Mouse (Mus musculus): ENCODE results near the gene Gm49510. TPM values are rescaled to one million over a fixed set of nuclear protein-coding genes. Genes with fewer than 3 reads are reported as not detected.
A peak's percentile ranks its signal among the peaks of the same experiment; 100 is the strongest.

Gene Gm49510
- total RNA-seq (2021) = under 1 TPM in 1 of 2 experiments, not detected in 1; 0.23 TPM
- long read RNA-seq, experiment 1, partial matches to known transcripts = 0 of 2 reads
- long read RNA-seq, experiment 1, other reads (novel, unspliced or antisense) = 2 of 2 reads
- long read RNA-seq, experiment 2 = 0 reads

DNA sequence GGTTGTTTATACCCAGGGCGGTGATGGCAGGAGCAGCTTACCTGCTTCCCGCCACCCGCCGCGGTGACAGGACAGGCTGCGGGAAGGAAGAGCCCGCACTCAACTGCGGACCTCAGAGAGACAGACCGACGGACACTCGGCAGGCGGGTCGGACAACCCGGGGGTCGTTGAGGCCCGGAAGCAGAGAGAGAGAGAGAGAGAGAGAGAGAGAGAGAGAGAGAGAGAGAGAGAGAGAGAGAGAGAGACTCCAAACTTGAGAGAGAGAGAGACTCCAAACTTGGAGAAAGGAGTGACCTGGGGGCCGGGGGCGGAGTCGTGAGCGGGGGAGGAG lies at the start of gene Gm49510:
Gene Gm49510, plus strand, starts transcription at position 259 of the 331 bp plus-strand sequence.
- intact Hi-C loops (cut with DNase I) = no loop called here
- no peak for DNase-seq (ENCODE audit: low spot score in 2 of 2)

DNA sequence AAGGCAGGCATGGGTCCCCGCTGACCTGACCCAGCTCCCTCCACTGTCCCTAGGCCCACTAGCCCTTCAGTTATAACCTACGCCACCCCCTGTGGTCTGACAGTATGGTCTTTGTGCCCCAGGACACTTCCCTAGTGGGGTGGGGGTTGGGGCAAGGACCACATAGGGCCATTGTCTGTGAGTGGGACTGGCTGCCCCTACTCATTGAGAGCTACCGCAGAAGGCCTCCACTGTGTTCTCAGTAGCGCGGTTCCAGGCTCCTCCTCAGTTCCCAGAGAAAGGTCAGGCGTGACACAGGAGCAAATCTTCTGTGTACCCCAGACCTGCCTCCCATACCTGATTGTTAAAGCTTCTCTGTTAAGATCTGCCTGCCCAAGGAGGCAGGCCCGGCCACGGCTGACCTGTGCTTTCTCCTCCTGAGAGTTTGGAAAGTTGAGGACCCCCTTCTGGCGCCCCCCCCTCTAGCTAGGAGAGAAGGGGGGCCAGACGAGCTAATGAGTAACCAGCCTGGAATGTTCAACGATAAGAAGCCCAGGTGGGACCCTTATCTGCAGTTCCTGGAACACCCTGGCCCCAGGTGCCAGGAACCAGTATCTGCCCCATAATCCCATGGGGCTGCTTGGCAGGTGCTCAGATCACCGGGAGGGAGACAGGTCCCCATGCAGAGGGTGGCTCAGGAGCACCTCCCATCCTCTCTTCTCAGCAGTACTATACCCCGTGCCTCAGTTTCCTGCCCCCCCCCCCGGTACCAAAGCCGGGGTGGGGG lies 49.2 kb upstream of the Gm49510 start:
- DNase-seq (ENCODE audit: low spot score in 2 of 2) = no peak
- intact Hi-C loops (cut with DNase I) = no loop called here

DNA sequence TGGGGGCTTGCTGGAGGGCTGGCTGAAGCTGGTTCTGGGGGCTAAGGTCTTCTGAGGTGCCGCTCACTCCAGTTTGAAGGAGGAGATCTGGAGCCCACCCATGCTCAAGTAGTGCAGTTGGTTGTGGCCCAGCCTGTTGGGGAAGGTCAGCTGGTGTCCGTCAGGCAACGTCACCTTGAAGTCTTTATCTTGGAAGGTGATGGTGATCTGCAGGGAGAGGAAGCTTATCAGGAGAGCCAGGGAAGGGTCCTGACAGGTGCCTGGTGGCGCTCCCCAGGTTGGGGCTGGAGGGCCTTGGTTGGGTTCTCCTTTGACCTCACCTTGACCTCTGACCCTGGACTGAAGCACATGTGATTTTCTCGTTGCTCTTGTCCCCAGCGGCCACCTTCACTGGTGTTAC lies 48.5 kb upstream of the Gm49510 start:
- no peak for DNase-seq (ENCODE audit: low spot score in 2 of 2)
- intact Hi-C loops (cut with DNase I) = no loop called here

DNA sequence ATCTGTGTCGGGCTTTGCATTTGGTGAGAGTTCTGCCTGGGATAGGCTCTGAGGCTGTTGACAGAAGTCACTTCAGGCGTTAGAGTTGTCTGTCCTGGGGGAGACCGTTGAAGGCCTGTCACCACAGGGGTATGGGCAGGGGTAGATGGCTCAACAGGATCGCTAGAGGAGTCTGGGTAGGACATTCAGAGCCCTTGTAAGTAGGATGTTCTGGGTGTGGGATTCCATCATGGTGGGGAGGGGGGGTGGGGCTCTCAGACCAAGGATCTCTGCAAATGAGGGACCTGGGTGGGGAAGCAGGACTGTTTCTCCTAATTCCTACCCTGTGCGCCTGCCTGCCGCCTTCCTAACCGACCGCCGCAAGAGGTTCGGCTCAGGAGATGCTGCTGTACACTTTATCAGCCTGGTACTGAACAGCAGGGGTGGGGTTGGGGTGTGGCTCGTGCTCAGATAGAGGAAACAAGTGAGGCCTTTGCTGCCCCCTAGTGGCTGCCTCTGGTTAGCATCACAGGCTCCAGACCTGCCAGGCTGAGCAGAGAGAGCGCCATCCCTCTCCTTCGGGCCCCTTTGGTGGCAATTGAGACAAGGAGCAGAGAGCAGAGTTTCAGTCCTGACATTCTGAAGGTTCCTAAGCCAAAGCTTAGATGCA lies 47.8 kb upstream of the Gm49510 start:
- DNase-seq (ENCODE audit: low spot score in 2 of 2) = peak; percentile 94 to 95
- intact Hi-C loops (cut with DNase I) = no loop called here

DNA sequence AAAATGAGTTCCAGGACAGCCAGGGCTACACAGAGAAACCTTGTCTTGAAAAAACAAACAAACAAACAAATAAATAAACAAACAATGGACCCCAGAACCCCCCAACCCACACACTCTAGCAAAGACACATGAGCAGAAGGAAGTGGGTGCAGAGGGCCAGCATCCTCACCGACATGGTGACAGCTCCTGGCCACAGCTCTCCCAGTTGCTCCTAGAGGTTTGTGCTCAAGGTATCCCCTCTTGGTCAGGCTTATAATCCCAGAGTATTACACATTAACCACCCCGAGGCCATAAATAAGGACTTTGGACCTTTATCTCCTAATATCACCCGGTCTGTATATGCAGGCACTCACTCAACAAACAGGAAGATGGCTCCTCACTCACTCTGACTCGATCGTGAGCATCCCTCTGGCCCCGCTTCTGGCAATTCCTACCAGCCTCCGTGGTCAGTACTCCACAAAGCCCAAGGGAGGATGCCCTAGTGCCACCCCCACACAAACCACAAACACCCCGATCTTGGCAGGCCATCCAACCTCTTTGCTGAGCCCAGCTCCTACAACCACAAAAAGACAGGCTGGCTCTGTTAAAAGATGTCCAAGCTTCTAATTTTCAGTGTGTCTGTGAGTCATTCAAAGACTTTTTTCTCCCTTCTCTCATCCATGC lies 44.0 kb upstream of the Gm49510 start, which contains the start of gene Lgals2:
Gene Lgals2, minus strand, starts transcription at position 227 of the 663 bp plus-strand sequence.
- intact Hi-C loops (cut with DNase I) = no loop called here
- no peak for DNase-seq (ENCODE audit: low spot score in 2 of 2)

DNA sequence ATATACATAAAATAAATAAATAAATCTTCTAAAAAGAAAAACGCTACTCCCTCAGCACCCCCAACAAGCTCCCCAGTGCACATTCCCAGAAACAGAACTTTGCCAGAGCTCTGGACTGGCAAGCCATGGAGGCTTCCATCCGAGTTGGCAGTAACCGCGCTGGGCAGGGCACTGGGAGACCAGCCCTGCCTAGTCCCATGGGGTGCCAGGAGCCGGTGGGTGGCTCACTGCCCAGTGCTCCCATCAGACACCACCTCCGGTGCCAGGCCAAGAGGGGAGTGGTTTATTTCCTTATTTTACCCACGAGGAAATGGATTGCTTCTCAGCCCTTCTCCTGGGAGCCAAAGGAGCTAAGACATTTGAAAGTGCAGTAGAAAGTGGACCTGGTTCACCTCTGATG lies 42.5 kb upstream of the Gm49510 start:
- DNase-seq (ENCODE audit: low spot score in 2 of 2) = peak; percentile 33 to 43
- intact Hi-C loops (cut with DNase I) = no loop called here

DNA sequence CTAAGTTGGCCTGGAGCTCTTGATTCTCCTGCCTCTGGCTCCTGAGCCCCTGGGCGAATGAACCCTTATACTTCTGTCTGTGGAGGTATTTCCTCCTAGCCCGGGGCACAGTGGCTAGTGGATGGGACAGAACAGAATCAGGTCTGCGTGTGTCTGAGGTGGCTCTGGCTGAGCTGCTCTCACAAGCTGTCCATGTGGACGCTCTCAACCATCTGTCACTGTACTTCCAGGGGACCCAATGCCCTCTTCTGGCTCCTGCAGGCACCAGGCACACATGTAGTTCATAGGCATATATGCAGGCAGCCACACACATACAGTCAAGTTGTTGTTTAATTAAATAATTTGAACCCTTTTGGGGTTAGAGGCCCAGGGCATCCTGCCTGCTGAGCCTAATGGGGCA lies 40.2 kb upstream of the Gm49510 start:
- DNase-seq (ENCODE audit: low spot score in 2 of 2) = no peak
- intact Hi-C loops (cut with DNase I) = no loop called here

DNA sequence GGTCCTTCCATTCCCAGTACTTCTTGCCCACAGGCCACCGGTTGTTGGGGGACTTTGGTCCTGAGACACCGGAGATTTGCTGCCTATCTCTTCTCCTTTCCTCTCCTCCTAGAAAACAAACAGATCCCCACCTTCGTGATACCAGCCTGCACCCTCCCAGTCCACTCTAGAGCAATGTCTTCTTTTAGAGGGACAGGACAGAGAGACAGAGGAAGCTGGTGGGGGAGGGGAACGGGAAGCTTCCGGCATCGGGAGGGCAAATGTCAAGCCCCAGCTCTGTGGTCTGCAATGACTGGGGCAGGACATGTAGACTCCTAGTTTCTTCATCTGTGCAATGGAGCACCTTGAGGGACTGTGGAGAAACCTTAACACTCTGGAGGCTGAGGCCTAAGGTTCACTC lies 39.8 kb upstream of the Gm49510 start:
- intact Hi-C loops (cut with DNase I) = no loop called here
- no peak for DNase-seq (ENCODE audit: low spot score in 2 of 2)

DNA sequence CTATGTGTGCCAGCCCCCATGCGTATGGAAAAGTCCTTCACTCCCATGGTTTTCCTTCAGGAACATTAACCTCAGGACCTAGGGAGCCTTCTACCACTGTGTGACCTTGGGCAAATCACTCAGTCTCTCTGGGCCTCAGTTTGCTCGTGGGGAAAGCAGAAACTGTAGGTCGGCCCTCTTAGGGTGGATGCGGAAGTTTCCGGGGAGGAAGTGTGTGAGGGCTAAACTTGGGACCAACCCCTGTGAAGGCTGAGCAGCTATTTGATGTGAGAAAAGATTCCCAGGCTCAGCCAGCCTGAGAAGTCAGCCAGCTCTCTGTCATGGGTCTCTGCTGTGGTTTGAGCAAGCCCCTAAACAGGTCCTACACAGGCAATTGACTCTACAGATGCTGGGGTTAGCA lies 37.2 kb upstream of the Gm49510 start:
- intact Hi-C loops (cut with DNase I) = no loop called here
- no peak for DNase-seq (ENCODE audit: low spot score in 2 of 2)

DNA sequence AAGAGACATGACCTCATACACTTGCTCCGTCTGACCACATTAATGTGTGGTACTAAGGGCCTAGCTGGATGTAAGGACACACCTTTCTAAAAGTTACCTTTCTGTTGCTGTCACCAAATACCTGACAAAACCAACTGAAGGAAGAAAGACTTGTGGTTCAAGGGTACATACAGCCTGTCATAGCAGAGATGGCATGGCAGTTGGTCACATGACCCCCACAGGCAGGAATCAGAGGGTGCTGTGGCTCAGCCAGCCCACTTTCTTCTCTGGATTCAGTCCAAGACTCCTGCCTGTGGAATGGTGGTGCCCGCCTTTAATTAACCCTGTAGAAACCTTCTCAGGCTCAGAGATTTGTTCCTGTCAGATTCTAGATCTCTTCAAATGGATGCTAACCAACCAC lies 36.3 kb upstream of the Gm49510 start:
- intact Hi-C loops (cut with DNase I) = no loop called here
- no peak for DNase-seq (ENCODE audit: low spot score in 2 of 2)

DNA sequence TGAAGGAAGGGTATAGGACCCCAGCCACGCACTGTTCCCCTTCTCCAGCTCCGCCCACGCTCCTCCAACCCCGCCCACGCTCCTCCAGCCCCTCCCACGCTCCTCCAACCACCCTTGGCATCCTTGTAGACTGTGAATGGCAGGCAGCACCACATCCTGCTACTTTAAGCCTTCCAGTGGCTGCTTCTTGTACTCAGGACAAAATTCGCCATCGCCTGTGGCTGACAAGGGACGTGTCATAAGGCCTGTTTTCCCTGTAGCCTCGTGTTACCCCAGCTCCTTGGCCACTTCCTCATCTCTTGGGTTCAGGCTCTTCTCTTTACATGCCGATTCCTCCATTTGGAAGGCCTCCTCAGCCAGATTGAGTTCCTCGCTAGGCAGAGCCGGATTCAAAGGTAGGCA lies 35.6 kb upstream of the Gm49510 start:
- intact Hi-C loops (cut with DNase I) = no loop called here
- DNase-seq (ENCODE audit: low spot score in 2 of 2) = no peak

DNA sequence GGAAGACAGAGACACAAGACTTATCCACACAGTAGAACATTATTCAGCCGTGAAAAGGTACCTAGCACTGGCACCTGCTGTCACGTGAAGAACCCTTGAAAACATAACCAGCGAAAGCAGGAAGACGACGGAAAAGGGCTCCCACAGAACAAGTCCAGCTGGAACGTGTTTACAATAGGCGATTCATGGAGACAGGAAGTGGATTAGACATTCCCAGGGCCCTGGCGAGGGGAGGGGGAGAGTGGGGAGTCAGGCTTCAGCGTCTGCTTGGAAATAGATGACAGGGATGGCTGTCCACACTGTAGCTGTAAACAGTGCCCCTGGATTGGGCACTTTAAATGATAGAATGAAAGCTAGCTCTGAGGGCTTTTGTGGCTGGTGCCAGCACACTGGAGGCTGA lies 31.1 kb upstream of the Gm49510 start:
- DNase-seq (ENCODE audit: low spot score in 2 of 2) = peak in 1 of 2 experiments; percentile 44
- intact Hi-C loops (cut with DNase I) = no loop called here

DNA sequence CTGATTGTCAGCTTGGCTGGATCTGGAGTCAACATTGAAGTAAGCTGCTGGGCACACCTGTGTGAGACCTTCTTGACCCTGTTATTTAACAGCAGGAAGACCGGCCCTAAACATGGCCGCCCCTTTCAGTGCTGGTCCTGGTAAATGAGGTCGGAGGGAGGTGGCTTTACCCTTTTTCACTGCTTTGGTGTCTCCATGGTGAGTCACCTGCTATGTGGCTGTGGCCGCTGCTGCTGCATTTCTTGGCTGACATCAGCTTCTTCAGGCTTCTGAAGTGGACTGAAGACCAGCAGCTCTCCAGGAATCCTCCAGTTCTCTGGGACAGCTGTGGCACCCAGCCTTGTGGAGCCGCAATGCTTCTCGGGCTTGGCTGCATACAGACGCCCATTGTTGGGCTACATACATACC lies 30.6 kb upstream of the Gm49510 start:
- no peak for DNase-seq (ENCODE audit: low spot score in 2 of 2)
- intact Hi-C loops (cut with DNase I) = no loop called here

DNA sequence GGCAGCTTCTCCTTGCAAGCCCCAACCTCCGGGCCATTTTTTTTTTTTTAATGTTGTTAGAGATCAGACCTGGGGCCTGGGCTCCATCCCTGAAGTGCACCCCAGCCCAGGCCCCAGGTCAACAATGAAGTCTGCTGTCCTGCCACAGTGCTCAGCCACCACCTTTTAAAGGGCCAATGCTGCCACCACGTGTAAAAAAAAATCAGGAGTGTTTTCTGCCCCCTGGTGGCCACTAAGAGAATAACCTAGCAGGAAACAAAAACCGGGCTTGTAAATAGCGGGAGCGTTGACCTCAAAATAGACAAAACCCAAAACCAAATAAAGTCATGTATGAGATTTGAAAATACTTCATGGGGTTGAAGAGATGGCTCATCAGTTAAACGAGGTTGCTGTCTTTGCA lies 29.7 kb upstream of the Gm49510 start:
- peak in 1 of 2 experiments; percentile 52 for DNase-seq (ENCODE audit: low spot score in 2 of 2)
- intact Hi-C loops (cut with DNase I) = loop anchor here (5.0 kb wide), 1 partner anchor 42 kb away; no protein-coding TSS in a partner anchor

DNA sequence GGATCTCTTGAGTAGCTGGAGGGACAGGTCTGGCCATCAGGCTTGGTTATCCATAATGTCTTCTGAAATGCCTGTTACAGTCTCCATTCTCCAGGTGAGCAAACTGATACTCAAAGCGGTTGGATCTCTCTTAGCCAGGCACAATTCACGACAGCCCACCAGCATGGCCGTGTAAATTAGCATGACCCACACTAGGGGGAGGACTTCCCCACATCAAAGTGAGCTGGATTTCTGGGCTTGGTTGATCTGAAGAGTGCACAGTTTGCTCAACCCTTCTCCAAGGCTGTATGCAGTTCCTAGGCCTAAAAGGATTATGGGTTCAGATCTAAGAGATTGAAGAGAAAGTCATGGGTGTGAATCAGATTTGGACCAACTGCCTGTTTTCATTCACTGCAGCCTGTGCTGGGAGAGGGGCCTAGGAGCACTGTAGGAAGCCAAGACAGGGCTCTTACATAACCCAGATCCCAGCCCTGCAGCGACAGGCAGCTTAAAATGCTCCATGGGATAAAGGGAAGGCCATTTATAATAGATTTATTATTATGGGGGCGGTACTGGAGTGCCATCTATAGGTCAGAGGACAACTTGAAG lies 27.4 kb upstream of the Gm49510 start:
- DNase-seq (ENCODE audit: low spot score in 2 of 2) = no peak
- intact Hi-C loops (cut with DNase I) = loop anchor here (5.0 kb wide), 1 partner anchor 45 kb away; no protein-coding TSS in a partner anchor

DNA sequence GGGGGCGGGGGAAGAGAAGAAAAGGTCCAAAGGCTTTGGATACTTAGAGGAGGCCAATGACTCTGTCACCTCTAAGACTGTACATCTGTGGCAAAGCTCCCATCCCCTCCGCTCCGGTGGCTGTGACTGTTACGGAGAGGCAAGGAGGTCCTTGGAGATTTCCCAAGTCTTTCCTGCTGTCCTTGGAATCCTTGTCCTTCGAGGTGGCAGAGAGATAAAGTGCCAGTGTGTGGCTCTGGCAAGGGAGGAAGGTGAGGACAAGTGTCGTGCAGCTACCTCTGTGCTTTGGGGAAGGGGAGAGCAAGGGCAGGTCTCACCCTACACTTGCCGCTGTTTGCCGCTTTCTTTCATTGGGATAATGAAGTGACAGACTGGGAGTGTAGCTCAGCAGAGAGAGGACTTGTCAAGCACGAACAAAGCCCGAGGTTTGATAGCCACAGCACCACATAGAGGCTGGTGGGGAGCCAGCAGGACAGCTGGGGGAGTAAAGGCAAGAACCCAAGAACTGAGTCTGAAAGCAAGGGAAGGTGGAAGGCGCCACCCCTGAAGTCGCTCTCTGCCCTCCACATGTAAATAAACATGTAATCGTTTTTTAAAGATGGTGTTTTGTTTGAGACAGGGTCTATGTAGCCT lies 25.5 kb upstream of the Gm49510 start:
- intact Hi-C loops (cut with DNase I) = loop anchor here (5.0 kb wide), 1 partner anchor 47 kb away; no protein-coding TSS in a partner anchor

DNA sequence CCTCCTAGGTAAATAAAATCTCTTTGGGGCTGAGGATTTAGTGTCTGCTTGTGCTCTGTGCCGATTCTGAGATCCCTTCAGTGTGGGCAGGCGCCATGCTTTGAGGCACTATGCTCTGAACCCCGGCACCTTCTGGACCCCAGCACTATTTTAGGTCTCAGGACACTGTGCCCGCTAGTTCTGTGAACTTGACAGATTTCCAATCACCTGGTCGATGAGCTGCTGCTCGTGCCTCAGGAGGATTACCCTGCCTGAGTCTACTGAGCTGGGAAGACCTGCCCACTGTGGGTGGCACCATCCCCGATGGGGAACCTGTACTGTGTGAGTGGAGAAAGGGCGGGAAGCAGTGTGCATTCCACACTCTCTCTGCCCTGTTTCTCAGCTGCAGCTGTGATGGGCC lies 24.5 kb upstream of the Gm49510 start:
- DNase-seq (ENCODE audit: low spot score in 2 of 2) = no peak
- intact Hi-C loops (cut with DNase I) = loop anchor here (5.0 kb wide), 1 partner anchor 48 kb away; no protein-coding TSS in a partner anchor

More for the DNA sequence above, 25.5 kb upstream of the Gm49510 start:
- DNase-seq (ENCODE audit: low spot score in 2 of 2) = no peak

DNA sequence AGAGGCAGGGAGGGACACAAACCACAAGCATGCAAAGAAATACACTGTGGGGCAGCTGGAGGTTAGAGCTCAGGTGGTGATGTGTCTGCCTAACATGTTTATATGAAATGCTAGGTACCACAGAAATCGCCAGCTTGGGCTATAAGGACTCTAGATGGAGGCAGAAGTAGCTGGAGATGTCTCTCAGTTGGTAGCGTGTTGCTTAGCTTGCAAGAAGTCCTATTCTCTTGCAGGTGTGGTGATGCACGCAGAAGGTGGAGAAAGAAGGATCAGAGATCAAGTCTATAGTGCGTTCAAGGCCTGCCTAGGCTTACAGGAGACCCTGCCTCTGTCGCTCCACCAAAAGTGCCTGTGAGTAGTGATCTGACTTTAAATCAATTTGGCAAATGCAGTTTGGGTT lies 23.9 kb upstream of the Gm49510 start:
- DNase-seq (ENCODE audit: low spot score in 2 of 2) = no peak
- intact Hi-C loops (cut with DNase I) = no loop called here

DNA sequence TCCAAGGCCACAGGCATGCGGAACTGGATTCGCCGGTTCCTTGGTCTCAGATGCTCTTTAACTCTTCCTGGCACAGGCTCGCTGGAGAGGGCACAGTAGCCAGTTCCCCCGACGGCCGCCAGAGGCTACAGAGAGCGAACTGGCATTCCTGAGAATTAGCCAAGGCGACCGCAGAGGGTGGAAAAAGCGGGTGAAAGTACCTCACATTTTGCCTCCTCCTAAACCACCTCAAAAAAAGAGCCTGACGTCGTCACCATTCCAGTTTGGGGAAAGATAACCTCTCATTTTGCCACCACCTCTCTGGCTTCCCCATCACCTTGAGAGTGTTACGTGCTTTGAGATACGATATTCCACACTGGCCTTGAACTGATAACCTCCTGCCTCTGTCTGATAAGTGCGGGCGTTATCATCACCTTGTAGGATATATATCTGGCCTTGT lies 23.2 kb upstream of the Gm49510 start:
- intact Hi-C loops (cut with DNase I) = no loop called here
- DNase-seq (ENCODE audit: low spot score in 2 of 2) = peak; percentile 83 to 91

Measured in left cerebral cortex, postnatal 14 days (tissue).